Mouse (Mus musculus) ovary, postnatal 14 days (tissue): ENCODE measurements around the gene Rpl11.
"Not testable (repeated sequence)": the region's sequence is repeated elsewhere in the genome, so short reads cannot be mapped to it uniquely, and the experiment has no call there.

Source experiments
- DNase-seq: peaks from one replicate; pipeline ENCODE4 v3.0.0; 2022; ENCODE audit warnings: low spot score

The Rpl11 gene

DNA sequence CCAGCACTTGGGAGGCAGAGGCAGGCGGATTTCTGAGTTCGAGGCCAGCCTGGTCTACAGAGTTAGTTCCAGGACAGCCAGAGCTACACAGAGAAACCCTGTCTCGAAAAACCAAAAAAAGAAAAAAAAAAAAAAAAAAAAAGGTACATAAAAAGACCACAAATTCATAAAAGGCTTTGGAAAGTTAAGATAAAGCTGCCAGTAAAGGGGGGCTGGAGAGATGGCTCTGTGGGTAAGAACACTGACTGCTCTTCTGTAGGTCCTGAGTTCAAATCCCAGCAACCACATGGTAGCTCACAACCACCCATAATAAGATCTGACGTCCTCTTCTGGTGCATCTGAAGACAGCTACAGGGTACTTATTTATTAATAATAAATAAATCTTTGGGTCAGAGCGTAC is 73.0 kb downstream of the Rpl11 start:
- DNase-seq = not testable (repeated sequence)
